Mouse (Mus musculus) gastrocnemius, adult 18-20 months (tissue): ENCODE results near the gene Map1b. TPM values are rescaled to one million over a fixed set of nuclear protein-coding genes. Genes with fewer than 3 reads are reported as not detected.

Experiments
- DNase-seq: peaks from one replicate; pipeline ENCODE4 v3.0.0; 2021; ENCODE audit warnings: low spot score
- total RNA-seq, 2 experiments: library from RNA; stranded (reverse); gene quantifications; 2 replicates each; pipeline ENCODE4 v1.2.3; 2021

Gene Map1b
- total RNA-seq, 2 experiments from 2014 or later, result 7.1 to 11.5 TPM

DNA sequence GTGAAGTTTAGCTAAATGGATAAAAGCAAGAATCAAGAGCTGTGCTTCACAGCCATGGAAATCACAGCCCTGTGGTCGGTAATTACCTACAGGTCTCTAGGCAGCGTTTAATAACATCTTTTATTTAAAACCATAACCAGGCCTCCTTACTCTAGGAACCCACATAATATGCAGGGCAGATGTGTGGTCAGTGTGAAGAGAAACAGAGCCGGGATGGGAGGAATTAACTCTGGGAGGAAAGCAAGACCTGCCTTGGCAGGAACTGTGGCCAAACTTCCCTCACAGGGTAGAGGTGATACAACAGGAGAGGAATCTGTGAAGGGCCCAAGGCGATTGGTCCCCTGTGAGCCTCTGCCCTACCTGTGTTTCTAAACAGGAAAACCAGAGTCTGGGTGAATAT, 66.8 kb downstream of the Map1b start:
- DNase-seq, result no peak

DNA sequence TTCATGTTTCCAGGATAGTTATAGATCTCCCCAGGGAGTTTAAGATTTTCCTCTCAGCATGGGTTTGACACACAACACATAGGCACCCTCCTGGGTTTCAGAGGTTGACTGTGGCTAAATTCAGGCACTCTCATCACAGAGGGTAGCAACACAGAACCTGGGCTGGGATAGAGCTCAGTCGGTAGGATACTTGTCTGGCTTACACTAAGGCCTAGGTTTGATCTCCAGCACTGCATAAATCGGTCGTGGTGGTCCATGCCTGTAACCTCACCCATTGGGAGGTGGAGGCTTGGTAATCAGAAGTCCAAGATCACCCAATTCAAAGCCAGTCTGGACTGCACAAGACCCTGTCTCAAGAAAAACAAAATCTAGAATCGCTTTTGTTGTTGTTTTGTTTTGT, 68.1 kb downstream of the Map1b start:
- no peak for DNase-seq

DNA sequence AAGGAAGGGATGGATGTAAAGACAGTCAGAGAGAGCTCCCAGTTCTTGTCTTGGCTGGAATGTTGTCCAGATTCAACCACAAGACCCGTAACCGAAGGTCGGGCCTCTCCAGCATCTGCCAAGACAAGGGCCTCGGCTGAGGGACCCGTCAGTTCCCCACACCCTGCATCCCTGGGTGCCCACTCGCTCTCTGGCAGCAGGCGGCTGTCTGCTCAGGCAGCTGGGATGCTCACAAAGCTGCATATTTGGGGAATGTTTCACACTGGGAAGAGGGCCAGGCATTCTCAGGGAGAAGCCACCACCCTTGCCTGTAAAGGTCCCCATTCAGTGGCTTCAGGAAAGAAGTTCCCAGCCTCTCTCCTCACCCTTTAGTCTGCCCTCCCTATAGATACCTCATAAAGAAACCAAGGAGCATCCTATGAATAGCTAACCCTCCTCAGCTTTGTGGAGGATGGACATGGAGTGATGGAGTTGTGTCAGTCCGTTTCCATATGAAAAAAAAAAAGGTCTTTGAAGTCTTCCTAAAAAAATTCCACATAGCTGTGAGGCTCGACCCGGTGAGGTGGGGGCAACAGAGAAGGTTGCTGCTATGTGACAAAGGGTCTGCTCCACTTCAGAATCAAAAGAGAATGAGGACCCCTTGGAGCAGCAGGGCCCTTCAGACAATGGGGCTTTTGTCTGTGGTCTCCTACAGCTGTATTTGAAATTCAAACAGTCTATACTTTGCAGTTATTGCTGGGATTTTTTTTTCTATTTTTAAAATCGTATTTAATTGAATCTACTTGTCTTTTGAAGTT, 68.7 kb downstream of the Map1b start:
- DNase-seq, result peak; percentile 50

DNA sequence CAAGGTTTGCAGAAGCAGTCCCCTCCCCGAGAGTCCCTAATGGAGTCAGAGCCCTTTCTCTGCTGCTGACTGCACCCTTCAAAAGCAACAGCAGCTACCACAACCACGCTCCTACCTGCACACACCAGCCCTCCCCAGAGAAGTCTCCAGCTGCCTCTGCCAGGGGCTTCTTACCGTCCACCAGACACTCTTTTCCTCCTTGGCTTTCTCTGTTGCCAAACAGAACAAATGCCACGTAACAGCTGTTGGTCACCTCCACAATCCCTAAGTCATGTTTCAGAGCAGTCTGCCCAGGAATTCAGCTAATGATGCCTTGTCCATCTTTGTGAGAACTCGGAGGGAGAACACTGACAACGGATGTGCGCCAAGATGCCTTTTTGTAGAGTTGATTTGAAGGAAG, 69.3 kb downstream of the Map1b start:
- DNase-seq, result no peak

DNA sequence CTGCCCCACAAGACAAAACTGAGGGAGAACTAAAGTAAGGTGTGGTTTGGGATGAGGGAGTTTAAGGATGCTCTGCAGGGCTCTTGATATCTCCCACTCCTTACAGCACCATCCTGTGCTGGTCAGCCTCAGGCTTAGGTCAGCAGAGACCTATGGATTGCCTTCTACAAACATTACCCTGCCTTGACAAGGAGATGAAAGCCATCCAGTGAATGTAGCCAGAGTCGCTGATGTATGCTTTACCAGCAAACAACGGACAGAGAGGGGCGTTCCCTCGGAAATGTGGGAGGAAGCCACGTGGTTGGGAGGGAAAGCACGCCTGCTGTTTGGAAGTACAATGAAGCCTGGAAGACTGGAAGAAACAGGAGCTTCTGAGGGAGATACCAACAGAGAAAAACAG, 71.5 kb downstream of the Map1b start:
- DNase-seq, result no peak

DNA sequence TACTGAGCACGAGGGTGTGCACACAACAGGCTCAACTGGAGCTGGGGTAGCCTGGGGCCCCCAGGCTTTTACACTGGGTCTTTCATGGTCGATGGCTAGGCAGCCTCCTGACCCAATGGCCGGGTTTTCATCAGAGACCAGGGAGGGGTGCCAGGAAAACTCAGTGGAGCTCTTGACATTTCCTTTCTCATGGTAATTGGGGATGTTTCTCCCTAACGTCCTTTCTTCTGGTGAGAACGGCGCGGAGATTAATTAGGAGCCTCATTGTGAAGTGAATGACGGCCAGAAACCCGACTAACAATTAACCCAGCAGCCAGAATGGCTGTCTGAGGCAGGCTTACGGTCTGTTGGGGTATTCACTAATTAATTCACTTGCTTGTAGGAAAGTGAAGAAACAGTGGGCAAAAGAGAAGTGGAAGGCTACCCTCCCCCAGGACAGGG, 71.9 kb downstream of the Map1b start:
- no peak for DNase-seq

DNA sequence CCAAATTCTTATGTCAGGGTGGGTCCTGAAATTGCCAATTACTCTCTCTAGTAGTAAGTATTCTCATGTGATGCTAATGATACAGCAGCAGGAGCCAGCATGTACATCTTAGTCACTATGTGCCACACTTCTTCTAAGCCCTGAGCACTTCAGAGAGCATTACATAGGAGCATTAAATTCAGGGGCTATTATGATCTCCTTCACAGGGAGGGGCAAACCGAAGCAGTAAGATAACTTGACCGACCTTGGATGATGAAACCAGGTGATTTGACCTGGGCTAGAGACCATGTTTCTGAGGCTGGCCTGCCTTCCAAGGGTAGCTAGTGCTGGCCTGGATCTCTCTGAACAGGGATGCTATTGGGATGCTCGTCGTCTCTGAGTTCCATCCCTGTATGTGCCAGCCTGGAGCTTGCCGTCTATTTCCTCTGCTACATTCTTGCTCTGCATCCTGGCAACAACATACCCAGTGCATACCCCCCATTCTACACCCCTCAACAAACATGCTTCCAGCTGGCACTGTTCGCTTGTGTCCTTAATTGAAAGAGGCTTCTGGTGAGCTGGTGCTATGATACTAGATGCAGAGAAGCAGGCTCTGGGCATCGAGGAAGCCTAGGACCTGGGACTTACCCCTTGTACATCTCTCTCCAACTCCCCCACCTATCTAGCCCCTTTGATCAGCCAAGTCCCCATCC, 72.7 kb downstream of the Map1b start:
- DNase-seq, result no peak

DNA sequence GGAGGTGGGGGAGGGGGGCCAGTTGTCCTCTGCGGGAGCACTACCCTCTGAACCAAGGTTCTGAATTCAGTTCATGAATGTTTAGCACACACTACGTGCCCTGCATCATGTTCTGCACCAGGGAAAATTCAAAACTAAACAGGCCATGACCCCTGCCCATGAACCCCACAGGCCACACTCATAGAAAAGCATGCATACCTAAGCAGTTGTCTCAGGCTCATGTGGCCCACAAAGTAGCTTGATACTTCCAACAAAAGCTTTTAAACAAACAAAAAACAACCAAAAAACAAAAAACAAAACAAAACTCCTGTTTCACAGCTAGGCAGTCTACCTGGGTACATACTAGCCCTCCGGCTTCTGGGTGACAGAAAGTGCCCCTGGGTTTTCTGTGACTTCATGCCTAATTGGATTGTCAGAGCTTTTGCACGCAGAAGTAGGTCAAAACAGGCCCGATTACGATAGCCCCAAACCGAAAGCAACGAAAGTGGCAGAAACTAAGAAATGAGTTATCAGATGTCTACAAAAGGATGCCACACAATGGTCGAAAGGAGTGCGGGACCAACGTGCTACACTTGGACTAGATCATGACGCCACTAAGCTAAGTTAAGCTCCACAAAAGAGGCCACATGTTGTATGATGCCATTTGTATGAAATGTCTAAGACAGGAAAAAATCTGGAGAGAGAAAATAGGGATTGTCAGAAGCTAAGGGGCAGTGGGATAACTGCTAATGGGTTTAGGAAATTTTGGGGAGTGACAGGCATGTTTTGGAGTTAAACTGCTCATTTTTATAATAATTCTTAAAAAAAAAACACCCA, 73.7 kb downstream of the Map1b start:
- no peak for DNase-seq

DNA sequence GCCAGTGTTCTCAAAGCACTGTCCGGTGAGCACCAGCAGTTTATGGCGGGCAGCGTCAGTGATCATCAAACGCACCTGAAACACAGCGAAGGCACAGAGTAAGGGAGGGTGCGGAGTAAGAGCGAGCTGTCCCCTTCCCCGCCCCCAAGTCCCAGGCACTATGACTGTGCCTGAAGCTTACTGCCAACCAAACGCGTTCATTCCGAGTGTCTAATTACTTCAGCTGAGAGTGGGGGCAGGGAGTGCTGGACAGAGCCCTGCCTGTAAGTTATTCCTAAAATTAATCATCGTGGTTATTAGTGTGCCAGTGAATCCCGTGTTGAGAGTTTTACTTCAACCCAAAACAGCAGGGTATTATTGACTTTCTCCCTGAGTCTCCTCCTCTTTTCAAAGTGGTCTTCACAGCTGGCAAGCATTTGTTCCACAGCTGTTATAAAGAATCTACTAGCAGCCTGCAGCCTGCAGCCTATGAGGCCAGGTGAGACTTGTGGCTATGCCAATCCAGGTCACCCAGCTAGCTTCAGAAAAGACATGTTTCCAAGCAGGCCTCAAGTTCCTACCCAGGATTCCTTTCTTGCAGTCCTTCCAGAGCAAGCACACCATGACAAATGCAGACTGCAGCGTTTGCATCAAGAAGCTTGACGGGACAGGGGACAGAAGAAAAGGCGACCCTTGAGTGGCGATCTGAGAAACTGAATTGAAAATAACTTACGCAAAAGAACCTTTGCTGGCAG, 74.5 kb downstream of the Map1b start:
- DNase-seq, result peak; percentile 67

DNA sequence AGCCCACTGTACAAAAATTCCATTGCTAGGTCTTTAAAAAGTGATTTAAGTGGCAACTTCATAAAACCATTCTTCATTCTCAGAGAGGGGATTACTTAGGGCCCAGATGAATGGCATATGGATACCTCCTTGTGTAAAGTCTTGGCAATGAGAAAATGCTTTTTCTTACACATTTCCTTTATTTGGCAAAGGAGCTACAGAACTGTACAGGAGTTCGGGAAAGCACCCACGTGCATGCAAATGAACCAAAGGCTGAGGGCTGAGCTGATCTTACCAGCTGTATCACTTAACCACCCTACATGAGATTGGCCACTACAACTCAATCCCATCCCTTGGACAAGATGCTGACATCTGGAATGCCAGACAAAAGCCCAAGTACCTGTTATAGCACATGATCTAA, 76.1 kb downstream of the Map1b start:
- no peak for DNase-seq

DNA sequence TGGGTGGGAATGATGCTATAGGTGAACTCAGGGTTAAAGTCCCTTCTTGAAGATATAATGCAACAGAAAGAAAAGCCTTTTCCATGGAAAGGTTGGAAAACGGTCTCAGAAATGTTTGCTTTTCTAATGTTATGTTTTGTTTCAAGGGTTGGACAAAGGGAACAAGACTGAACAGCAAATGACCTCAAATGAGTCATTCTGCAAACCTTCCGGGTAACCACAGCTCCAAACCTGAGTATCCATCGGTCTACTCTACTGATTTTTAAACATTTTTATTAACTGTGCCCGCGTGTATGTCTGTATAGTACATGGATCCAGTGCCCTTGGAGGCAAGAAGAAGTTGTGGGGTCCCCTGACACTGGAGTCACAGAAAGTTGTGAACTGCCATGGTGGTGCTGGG, 77.0 kb downstream of the Map1b start:
- no peak for DNase-seq

DNA sequence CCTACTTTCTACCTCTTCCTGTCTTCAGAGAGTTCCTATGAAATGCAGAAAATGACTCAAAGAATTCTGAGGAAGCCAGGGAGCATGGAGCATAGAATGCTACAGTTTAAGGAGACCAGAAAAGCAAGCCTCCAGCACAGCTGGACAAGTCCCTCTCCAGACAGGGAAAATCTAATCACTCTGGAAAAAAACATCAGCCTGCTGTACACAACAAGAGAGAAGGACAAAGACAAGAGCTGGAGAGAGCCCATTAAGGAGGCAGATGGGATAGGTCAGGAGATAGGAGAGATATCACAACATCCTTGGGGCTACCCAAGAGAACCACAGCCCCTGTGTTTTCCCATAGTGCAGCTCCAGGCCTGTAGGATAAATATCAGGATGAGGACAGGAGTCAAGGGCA, 79.3 kb downstream of the Map1b start:
- no peak for DNase-seq

DNA sequence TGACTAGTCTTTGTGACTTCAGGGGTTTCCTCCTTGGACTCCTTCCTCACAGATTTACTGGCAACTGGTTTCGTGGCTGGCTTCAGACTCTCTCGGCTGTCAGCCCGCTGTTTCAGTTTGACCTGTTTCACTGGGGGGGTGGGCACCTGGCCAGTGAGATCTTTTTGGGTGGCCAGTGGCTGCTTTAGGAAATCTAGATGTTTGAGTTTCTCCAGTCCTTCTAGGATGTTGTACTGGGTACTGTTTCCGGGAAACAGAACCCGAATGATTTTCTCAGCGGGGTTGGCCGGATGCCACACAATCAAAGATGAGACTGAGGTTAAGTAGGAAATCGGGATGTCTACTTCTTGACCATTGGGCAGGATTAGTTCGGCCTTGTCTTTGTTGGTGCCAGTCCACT, 81.8 kb downstream of the Map1b start:
- no peak for DNase-seq

DNA sequence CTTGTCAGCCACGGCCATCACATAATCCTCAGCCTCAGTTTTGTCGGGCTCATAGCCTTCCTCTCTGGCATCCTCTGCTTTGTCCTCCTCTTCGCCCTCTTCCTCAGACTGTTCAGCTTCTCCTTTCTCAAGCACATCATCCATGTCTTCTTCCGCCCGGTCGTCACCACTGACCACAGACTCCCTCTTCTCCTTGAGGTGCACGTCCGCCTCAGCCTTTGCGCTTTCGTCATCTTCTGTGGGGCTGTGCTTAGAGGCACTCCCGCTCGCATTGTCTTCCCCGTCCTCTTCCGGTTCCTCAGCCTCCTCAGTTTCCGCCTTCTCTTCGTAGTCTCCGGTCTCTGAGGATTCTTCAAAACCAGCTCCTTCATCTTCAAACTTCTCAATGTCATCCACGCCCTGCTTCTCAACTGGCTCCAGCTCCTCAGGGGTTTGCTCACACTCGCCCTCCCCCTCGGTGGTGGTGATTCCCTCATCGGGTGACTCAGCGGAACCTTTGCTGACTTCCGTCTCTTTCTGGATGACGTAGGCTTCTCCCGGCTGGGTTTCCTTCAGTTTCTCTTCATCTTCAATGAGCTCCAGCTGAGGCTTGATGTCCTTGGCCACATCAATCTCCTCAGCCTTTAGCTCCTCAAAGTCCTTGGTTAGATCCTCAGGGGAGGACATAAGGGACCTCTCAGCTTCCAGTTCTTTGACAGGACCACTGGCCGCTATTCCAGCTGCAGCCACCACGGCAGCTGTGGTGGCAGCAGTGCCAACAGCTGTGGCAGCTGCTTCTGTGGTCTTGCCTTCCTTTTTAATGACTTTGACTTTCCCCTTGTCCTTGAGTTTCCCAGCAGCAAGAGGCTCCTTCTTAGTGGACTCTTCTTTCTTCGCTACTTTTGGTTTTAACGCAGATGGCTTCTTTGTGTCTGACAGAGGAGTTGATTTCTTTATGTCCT, 83.0 kb downstream of the Map1b start:
- no peak for DNase-seq

DNA sequence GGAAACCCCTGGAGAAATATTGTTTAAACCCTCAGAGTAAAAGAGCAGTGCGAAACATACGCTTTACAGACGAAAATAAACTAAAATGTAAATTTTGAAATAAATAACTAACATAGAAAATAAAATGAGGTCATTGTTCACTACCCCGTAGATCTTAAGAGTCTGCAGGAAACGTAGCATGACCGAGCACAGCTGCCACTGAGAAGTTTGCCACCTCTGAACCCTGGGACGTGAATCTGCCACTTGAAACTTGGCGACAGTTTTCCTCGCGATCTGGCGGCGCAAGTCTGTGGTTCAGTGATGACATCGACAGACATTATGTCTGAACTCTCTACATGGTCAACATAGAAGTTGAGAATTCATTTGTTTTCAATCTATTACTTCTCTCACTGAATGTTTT, 92.8 kb downstream of the Map1b start:
- no peak for DNase-seq

DNA sequence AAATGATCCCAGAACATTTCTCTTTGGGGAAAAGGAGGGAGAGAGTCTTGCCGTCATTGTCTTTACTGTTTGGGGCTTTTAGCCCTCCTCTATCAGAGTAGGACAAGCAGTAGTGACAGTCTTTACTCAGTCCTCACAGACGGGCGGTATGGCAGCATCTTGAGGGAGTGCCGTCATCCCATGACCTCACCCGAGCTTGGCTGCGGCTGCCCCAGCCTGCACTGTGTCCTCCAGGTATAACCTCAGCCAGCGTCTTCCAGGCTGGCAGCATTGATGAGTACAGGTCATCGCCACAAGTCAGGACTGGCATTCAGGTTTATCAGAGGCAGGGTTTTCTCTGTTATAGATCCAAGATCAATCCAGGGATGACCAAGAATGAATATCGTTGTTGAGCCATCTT, 99.7 kb downstream of the Map1b start:
- DNase-seq, result no peak

DNA sequence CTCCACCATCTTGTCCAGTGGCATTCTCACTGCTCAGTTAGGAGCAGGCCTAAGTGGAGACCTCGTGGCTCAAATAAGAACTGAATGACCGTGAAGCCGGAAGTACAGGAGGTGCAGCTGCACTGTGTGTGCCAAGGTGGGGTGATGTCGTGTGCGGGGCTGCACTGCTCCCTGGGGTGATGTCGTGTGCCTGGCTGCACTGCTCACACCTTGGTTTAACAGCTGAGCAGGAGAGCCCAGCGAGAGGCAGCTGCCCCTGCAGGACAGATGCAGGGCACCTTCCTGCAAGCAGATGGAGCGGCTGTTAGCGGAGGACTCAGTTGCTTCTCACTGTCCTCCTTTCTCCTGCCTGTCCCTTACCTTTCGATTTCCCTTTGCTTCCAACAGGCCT, 102.0 kb downstream of the Map1b start:
- DNase-seq, result no peak

DNA sequence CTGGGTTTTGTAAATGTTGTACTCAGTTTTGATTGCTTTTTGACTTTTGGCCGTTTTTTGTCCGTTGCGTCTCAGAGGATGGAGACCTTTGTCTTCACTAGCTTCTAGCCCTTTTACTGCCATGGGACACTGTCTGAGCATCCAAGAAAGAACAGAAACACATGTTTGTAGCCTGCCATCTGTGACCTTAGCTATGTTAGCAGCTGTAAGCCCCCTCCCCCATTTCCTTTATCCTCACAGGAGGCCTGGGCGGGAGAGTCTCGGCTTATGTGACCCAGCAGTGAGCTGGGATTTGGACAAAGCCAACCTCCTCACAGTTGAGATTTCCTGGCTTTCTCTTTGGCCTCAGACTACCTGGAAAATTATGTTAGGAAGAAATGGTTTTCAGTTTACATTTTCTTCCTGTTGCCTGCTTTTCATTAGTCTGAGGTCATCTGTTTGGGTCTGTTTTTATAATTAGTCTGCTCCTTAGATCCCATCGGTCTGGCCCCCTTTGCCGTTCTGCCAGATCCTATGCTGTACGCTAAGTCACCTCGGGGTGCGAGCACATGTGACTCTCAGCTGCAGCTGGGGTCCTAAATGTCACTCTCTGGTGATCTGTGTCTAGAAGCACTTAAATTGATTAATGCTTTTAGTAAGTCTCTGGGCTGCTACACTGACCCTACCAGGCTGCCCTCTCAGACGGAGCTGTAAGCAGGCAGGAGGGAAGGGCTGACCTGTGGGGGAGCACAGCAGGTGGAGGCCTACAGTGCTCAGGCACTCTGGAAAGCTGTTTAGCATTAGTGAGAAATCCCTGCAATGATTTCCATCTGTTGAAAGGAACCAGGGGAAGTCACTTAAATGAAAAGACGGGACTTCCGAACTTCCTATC, 102.6 kb downstream of the Map1b start:
- no peak for DNase-seq

DNA sequence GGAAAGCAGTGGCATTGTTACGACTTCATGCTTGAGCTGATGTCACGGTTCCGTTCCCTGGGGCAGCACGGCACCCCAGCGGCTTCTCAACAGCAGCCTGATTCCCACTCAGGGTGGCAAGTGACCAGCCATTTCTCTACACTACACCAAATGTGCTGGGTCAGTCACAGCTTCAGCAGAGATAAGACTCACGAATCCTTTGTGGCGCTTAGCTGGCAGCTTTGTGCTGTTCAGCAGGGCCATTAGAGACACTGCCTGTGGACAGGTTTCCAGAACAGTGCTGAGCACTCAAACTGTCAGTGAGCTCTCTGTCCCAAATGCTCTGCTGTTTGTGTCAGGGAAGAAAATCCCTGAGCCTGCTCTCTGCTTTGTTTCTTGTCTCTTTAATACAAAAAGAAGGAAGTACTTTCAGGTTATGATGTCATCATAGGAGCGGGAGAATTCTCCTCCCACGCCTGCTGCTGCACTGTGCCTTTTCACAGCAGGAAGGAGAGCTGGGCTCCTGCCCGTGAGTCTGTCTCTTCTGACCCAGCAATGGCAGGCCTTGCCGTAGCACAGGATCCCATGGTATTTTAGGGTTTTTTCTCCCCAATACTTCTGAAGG, 103.8 kb downstream of the Map1b start:
- peak; percentile 42 for DNase-seq
